Mouse (Mus musculus) frontal cortex, adult 2 months (tissue): ENCODE data around the gene Gipc1. TPM values are rescaled to one million over a fixed set of nuclear protein-coding genes. Genes with fewer than 3 reads are reported as not detected.

Experiments
- DNase-seq, 2 experiments: peaks; one replicate each; pipeline ENCODE4 v3.0.0; 2022; ENCODE audit warnings: low spot score in 1 of 2; ENCODE audit errors: extremely low spot score in 1 of 2
- polyA plus RNA-seq: library from polyadenylated mRNA; depleted of rRNA; stranded (reverse); fragments of >200 nt; gene quantifications from 2 replicates; pipeline ENCODE4 v1.2.3, GENCODE M21; 2012

Gipc1 gene
- polyA plus RNA-seq, 1 experiment, result 86.3 TPM

- peak in 1 of 2 experiments; percentile 82 for DNase-seq
Measured at GRCm38 (mm10) chr8:83674497-83674896, 22.0 kb downstream of the Gipc1 start.

- peak; percentile 74 to 79 for DNase-seq
Measured at GRCm38 (mm10) chr8:83679866-83680265, 27.4 kb downstream of the Gipc1 start.

GRCm38 (mm10) chr8:83680603-83681002 lies 28.1 kb downstream of the Gipc1 start:
- DNase-seq, result no peak

GRCm38 (mm10) chr8:83681099-83681498 lies 28.6 kb downstream of the Gipc1 start:
- DNase-seq, result no peak

- no peak for DNase-seq
Measured at GRCm38 (mm10) chr8:83684517-83684916, 32.0 kb downstream of the Gipc1 start.

GRCm38 (mm10) chr8:83689264-83689663 lies 36.8 kb downstream of the Gipc1 start:
- no peak for DNase-seq

- DNase-seq, result no peak
Measured at GRCm38 (mm10) chr8:83693609-83694236, 41.2 kb downstream of the Gipc1 start.

GRCm38 (mm10) chr8:83694369-83695160 lies 42.1 kb downstream of the Gipc1 start:
- DNase-seq, result no peak

GRCm38 (mm10) chr8:83695351-83696106 lies 43.1 kb downstream of the Gipc1 start:
- DNase-seq, result no peak

- no peak for DNase-seq
Measured at GRCm38 (mm10) chr8:83697374-83698220, 45.1 kb downstream of the Gipc1 start.

GRCm38 (mm10) chr8:83698291-83698660 lies 45.8 kb downstream of the Gipc1 start:
- DNase-seq, result no peak

- DNase-seq, result no peak
Measured at GRCm38 (mm10) chr8:83698661-83699453, 46.4 kb downstream of the Gipc1 start, which contains the start of gene Pkn1. Gene Pkn1, minus strand, starts transcription at chr8:83699179.

GRCm38 (mm10) chr8:83699566-83699965 lies 47.1 kb downstream of the Gipc1 start:
- DNase-seq, result no peak

- DNase-seq, result no peak
Measured at GRCm38 (mm10) chr8:83700423-83701085, 48.1 kb downstream of the Gipc1 start.

GRCm38 (mm10) chr8:83703426-83703825 lies 50.9 kb downstream of the Gipc1 start:
- DNase-seq, result no peak

- DNase-seq, result no peak
Measured at GRCm38 (mm10) chr8:83706411-83706810, 53.9 kb downstream of the Gipc1 start.

- DNase-seq, result peak in 1 of 2 experiments; percentile 73
Measured at GRCm38 (mm10) chr8:83707554-83707953, 55.1 kb downstream of the Gipc1 start.
